Mouse (Mus musculus) stomach, postnatal 0 days (tissue): Measurements from ENCODE around the gene Ube2z. TPM values are rescaled to one million over a fixed set of nuclear protein-coding genes. Genes with fewer than 3 reads are reported as not detected.

Experiments used
- ATAC-seq: fragments of 200-750 bp; cut with Nextera tagmentation; 2 replicates; pipeline ENCODE4 v1.8.0; 2017; ENCODE audit not compliant: low FRiP score, low TSS enrichment
- DNase-seq: peaks from one replicate; pipeline ENCODE4 v3.0.0-alpha.2; 2016; ENCODE audit warnings: low spot score
- H3K27ac ChIP-seq: fragments of 300-500 bp; sonication (generic); replicated peaks from 2 replicates; pipeline ENCODE4 v1.5.1; 2014; ENCODE audit warnings: mild to moderate bottlenecking, control low read depth
- H3K27me3 ChIP-seq: fragments of 300-500 bp; sonication (generic); 2 replicates; pipeline ENCODE4 v1.6.1; 2014; ENCODE audit warnings: low read length; ENCODE audit not compliant: control insufficient read depth, insufficient read depth
- H3K36me3 ChIP-seq: fragments of 300-500 bp; sonication (generic); 2 replicates; pipeline ENCODE4 v1.6.1; 2014; ENCODE audit warnings: low read length, mixed read lengths; ENCODE audit not compliant: control insufficient read depth, insufficient read depth
- H3K4me1 ChIP-seq: fragments of 300-500 bp; sonication (generic); replicated peaks from 2 replicates; pipeline ENCODE4 v1.6.1; 2014; ENCODE audit warnings: antibody characterized with exemption; ENCODE audit not compliant: control insufficient read depth, insufficient read depth
- H3K4me2 ChIP-seq: fragments of 300-500 bp; sonication (generic); replicated peaks from 2 replicates; pipeline ENCODE4 v1.6.1; 2014; ENCODE audit warnings: low read depth, mild to moderate bottlenecking, control low read depth, moderate library complexity
- H3K4me3 ChIP-seq: fragments of 300-500 bp; sonication (generic); 2 replicates; pipeline ENCODE4 v1.5.1; 2014; ENCODE audit warnings: low read depth, low read length, control low read depth
- H3K9ac ChIP-seq: fragments of 300-500 bp; sonication (generic); 2 replicates; pipeline ENCODE4 v1.6.1; 2014; ENCODE audit warnings: mild to moderate bottlenecking, low read length, control low read depth, mixed read lengths
- H3K9me3 ChIP-seq: fragments of 300-500 bp; sonication (generic); 2 replicates; pipeline ENCODE4 v1.6.1; 2016; ENCODE audit warnings: low read length; ENCODE audit not compliant: control insufficient read depth
- CTCF ChIP-seq: IDR thresholded peaks from 2 replicates; pipeline ENCODE4 v1.5.1; 2016; ENCODE audit warnings: antibody characterized with exemption, low read depth, mild to moderate bottlenecking, moderate library complexity
- EP300 ChIP-seq: optimal IDR thresholded peaks from 2 replicates; pipeline ENCODE3; 2016; ENCODE audit warnings: antibody characterized with exemption
- WGBS: fragments of 180-500 bp; shearing (Covaris S2); extraction: QIAGEN DNeasy Blood & Tissue Kit; methylation state at CpG from one replicate; pipeline ENCODE4 v1.1.7; 2014; 5-methylcytosine and 5-hydroxymethylcytosine counted together
- polyA plus RNA-seq: library from polyadenylated mRNA; unstranded; fragments of >200 nt; fragmentation: Nextera tagmentation; extraction: Ambion mirVana; gene quantifications from 2 replicates; pipeline ENCODE4 v1.2.1, GENCODE M21; 2015

Ube2z gene
- polyA plus RNA-seq, 1 experiment from 2014 or later = 26.4 TPM

- Histone ChIP-seq H3K4me1 (no peaks in the 10 kb centered on the region), H3K36me3 (0 out of 2 replicates have a peak, but pooled peaks cover 2% of the 10 kb centered on the region), H3K27ac (peak within 1 kb of the TSS; percentile 81), H3K4me2 (peak within 1 kb of the TSS; percentile 63), H3K4me3 (peak within 1 kb of the TSS; percentile 59), H3K9me3 (no peaks in the 10 kb centered on the region), H3K9ac (peak within 1 kb of the TSS; percentile 65), H3K27me3 (no peaks in the 10 kb centered on the region)
- TF ChIP-seq EP300 = no peak
- TF ChIP-seq CTCF = peak; percentile 20; the same call in 1 of the 2 replicates
- WGBS = under 1% methylated on average over 37 of the region's 37 CpGs
- DNase-seq (peak; percentile 97), ATAC-seq (peak; percentile 97)
Observed at GRCm38 (mm10) chr11:96075509-96076220, 10.5 kb upstream of the Ube2z start, which contains the start of gene Atp5g1. Gene Atp5g1, minus strand, starts transcription at chr11:96075670.

GRCm38 (mm10) chr11:96075177-96075508 lies 10.0 kb upstream of the Ube2z start:
- under 1% methylated on average over 15 of the region's 15 CpGs for WGBS
- H3K9ac ChIP-seq = peak overlapping the region; percentile 65
- peak overlapping the region; percentile 59 for H3K4me3 ChIP-seq
- DNase-seq (no peak), ATAC-seq (no peak)
- no peaks in the 10 kb centered on the region for H3K4me1 ChIP-seq
- H3K27ac ChIP-seq = peak overlapping the region; percentile 80
- TF ChIP-seq EP300 (no peak), CTCF (no peak)
- no peaks in the 10 kb centered on the region for H3K27me3 ChIP-seq
- no peaks in the 10 kb centered on the region for H3K9me3 ChIP-seq
- H3K4me2 ChIP-seq = peak overlapping the region; percentile 63
- 0 out of 2 replicates have a peak, but pooled peaks cover 2% of the 10 kb centered on the region for H3K36me3 ChIP-seq

- TF ChIP-seq EP300 = no peak
- TF ChIP-seq CTCF = no peak
- Histone ChIP-seq H3K9me3 (no peaks in the 10 kb centered on the region), H3K9ac (peak overlapping the region; percentile 65), H3K4me1 (no peaks in the 10 kb centered on the region), H3K4me3 (peak overlapping the region; percentile 59), H3K36me3 (0 out of 2 replicates have a peak, but pooled peaks cover 2% of the 10 kb centered on the region), H3K27me3 (no peaks in the 10 kb centered on the region), H3K27ac (peak overlapping the region; percentile 80), H3K4me2 (peak overlapping the region; percentile 63)
- 9% methylated on average over 17 of the region's 17 CpGs for WGBS
- ATAC-seq (no peak), DNase-seq (no peak)
Observed at GRCm38 (mm10) chr11:96074351-96075176, 9.4 kb upstream of the Ube2z start.

GRCm38 (mm10) chr11:96073295-96073993 lies 8.3 kb upstream of the Ube2z start:
- 69% methylated on average over 7 of the region's 9 CpGs for WGBS

GRCm38 (mm10) chr11:96071013-96071412 lies 5.8 kb upstream of the Ube2z start:
- Histone ChIP-seq H3K4me3 (no peak overlapping the region), H3K9ac (no peak overlapping the region), H3K27ac (no peak overlapping the region), H3K4me2 (no peak overlapping the region), H3K36me3 (0 out of 2 replicates have a peak, but pooled peaks cover 2% of the 10 kb centered on the region), H3K4me1 (no peaks in the 10 kb centered on the region), H3K27me3 (no peaks in the 10 kb centered on the region), H3K9me3 (no peaks in the 10 kb centered on the region)
- DNase-seq = no peak
- 84% methylated on average over 1 of the region's 1 CpGs for WGBS
- no peak for ATAC-seq
- TF ChIP-seq EP300 = no peak
- TF ChIP-seq CTCF = no peak

More at GRCm38 (mm10) chr11:96073295-96073993, 8.3 kb upstream of the Ube2z start:
- DNase-seq = no peak
- Histone ChIP-seq H3K4me1 (no peaks in the 10 kb centered on the region), H3K27ac (no peak overlapping the region; the same call in 1 of the 2 replicates), H3K9me3 (no peaks in the 10 kb centered on the region), H3K4me2 (peak overlapping the region; percentile 63; the same call in 1 of the 2 replicates), H3K4me3 (no peak overlapping the region), H3K27me3 (no peaks in the 10 kb centered on the region), H3K9ac (no peak overlapping the region), H3K36me3 (0 out of 2 replicates have a peak, but pooled peaks cover 2% of the 10 kb centered on the region)
- ATAC-seq = no peak
- TF ChIP-seq EP300 (no peak), CTCF (no peak)
